Mouse (Mus musculus): ENCODE data around the gene Rab3ip. TPM values are rescaled to one million over a fixed set of nuclear protein-coding genes. Genes with fewer than 3 reads are reported as not detected.
A peak's percentile ranks its signal among the peaks of the same experiment; 100 is the strongest.

Rab3ip gene
- polyA plus RNA-seq, 1 experiment from 2014 or later = 76.2 TPM

DNA sequence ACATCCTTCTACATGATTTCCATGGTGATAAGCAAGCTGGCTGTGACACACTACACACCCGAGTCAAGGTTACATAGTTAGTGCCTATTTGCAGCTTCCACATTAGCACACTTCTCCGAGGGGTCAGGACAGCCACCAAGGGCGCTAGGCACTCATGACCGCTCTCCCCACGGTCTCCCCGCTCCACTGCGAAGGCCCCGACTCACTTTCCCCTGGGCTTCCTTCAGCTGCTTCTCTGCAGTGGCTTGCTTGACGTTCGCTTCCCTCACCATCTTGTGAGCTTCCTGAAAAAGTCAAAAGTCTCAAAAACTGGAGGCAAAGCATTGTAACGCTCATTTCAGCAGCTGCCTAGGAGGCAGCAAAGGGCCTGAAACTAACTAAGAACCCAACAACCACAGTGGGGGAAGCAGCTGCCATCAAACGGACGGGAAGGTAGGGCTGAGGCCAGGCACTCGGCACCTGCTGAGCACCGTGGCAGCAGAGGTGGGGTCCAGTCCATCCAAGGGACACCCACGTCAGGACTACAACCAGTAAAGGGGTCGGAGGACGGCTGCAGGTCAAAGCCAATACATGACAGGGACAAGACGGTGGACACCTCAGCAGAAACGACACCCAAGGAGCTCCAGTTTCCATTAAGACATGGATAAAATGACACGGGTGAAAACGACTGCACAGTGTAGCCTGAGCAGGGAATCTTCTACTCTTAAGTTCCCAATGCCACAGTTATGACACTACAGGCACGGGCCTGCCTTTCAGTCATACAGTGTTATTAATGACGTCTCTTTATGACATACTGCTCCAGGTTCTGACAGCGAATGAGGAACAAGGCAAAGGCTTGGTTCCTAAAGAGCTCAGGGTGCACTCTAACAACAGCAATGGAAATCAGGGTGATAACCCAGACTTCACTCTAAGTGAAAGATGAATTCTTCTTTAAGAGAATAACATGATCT, 30.9 kb downstream of the Rab3ip start:
- Histone ChIP-seq H3K4me2 (ENCODE audit: low read depth, low read length) (no peak overlapping the region), H3K4me1 (ENCODE audit: control insufficient read depth, insufficient read depth, low read length) (peaks cover 1% of the 10 kb centered on the region), H3K27ac (ENCODE audit: low read length) (peak overlapping the region; percentile 44; the same call in 1 of the 2 replicates), H3K4me3 (ENCODE audit: low read length) (no peak overlapping the region), H3K9me3 (replicated peaks; ENCODE audit: control insufficient read depth, low read length) (no peaks in the 10 kb centered on the region), H3K9ac (ENCODE audit: low read length) (no peak overlapping the region), H3K36me3 (ENCODE audit: control insufficient read depth, insufficient read depth) (peaks cover 28% of the 10 kb centered on the region), H3K27me3 (ENCODE audit: control insufficient read depth, insufficient read depth, low read length) (no peaks in the 10 kb centered on the region)
- 82% methylated on average over 25 of the region's 25 CpGs for WGBS
- peak; percentile 18; the same call in 1 of the 2 replicates for ATAC-seq (replicated peaks; ENCODE audit: extremely low read depth, insufficient read depth, low FRiP score)

DNA sequence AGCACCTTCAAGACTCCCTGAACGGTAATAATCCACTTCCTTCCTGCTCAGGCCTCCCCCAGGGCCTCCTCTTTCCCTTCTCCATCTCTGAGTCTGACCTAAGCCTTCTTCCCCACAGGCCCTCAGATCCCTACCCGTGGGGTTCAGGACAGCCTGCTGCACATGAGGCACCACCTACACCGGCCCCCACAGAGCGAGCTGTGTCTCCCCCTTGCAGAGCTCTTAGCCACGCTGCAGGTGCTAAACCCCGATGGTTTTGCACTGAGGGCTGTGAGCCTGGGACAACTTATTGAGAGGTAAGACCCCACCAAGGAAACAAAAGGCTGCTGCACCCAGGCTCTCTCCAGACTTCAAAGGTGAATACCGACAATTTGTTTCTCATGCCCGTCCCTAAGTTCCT, 34.0 kb downstream of the Rab3ip start:
- peaks cover 4% of the 10 kb centered on the region for H3K4me1 ChIP-seq (ENCODE audit: control insufficient read depth, insufficient read depth, low read length)
- no peak overlapping the region for H3K4me2 ChIP-seq (ENCODE audit: low read depth, low read length)
- H3K36me3 ChIP-seq (ENCODE audit: control insufficient read depth, insufficient read depth) = peaks cover 35% of the 10 kb centered on the region
- WGBS = 77% methylated on average over 8 of the region's 8 CpGs
- no peak overlapping the region for H3K9ac ChIP-seq (ENCODE audit: low read length)
- no peaks in the 10 kb centered on the region for H3K9me3 ChIP-seq (replicated peaks; ENCODE audit: control insufficient read depth, low read length)
- 0 out of 2 replicates have a peak, but pooled peaks have one; percentile 4 for ATAC-seq (replicated peaks; ENCODE audit: extremely low read depth, insufficient read depth, low FRiP score)
- H3K27me3 ChIP-seq (ENCODE audit: control insufficient read depth, insufficient read depth, low read length) = no peaks in the 10 kb centered on the region
- no peak overlapping the region for H3K4me3 ChIP-seq (ENCODE audit: low read length)
- no peak overlapping the region for H3K27ac ChIP-seq (ENCODE audit: low read length)

DNA sequence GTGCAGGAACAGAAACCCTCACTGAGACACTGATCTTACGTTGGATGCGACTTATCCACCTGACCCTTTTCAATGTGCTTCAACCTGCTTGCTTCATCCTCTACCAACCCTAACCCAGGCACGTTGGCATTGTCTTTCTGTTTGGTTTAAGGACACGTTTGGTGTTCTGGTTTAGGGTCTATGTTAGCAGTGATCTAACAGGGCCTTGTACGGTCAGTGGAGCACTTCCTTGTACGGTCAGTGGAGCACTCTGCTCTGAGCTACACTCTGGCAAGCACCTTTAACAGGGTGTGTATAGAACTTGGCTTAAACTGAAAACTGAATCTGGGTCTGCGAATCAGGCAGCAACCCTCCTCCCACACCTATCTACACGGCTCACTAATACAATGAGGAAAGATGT, 35.3 kb downstream of the Rab3ip start:
- 94% methylated on average over 8 of the region's 8 CpGs for WGBS
- ATAC-seq (replicated peaks; ENCODE audit: extremely low read depth, insufficient read depth, low FRiP score) = no peak
- peak overlapping the region; percentile 11; the same call in 1 of the 2 replicates for H3K27ac ChIP-seq (ENCODE audit: low read length)
- H3K4me1 ChIP-seq (ENCODE audit: control insufficient read depth, insufficient read depth, low read length) = peaks cover 4% of the 10 kb centered on the region
- no peak overlapping the region for H3K4me2 ChIP-seq (ENCODE audit: low read depth, low read length)
- no peaks in the 10 kb centered on the region for H3K27me3 ChIP-seq (ENCODE audit: control insufficient read depth, insufficient read depth, low read length)
- no peak overlapping the region for H3K4me3 ChIP-seq (ENCODE audit: low read length)
- H3K36me3 ChIP-seq (ENCODE audit: control insufficient read depth, insufficient read depth) = peaks cover 38% of the 10 kb centered on the region
- no peak overlapping the region for H3K9ac ChIP-seq (ENCODE audit: low read length)
- H3K9me3 ChIP-seq (replicated peaks; ENCODE audit: control insufficient read depth, low read length) = no peaks in the 10 kb centered on the region

DNA sequence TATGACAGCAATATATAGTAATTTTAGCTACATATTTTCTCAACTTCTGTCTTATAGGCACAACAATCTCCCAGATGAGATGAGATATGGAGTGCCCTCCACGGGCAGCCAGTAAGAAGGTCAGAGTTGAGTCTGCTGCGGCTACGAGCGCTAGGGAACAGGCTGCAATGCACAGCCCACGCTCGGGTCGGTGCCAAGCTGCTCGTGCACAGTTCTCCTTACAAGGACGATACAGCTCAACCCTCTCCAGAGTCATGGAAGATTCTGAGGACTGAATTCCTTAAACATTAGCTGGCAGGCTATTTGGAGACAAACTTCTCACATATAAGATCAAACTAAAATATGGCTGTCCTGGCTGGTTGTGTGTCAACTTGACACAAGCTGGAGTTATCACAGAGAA, 36.0 kb downstream of the Rab3ip start:
- H3K36me3 ChIP-seq (ENCODE audit: control insufficient read depth, insufficient read depth) = peaks cover 45% of the 10 kb centered on the region
- 51% methylated on average over 9 of the region's 9 CpGs for WGBS
- no peaks in the 10 kb centered on the region; the same call in 1 of the 2 replicates for H3K9me3 ChIP-seq (replicated peaks; ENCODE audit: control insufficient read depth, low read length)
- no peaks in the 10 kb centered on the region for H3K27me3 ChIP-seq (ENCODE audit: control insufficient read depth, insufficient read depth, low read length)
- no peak overlapping the region for H3K4me3 ChIP-seq (ENCODE audit: low read length)
- H3K4me2 ChIP-seq (ENCODE audit: low read depth, low read length) = no peak overlapping the region
- peaks cover 4% of the 10 kb centered on the region for H3K4me1 ChIP-seq (ENCODE audit: control insufficient read depth, insufficient read depth, low read length)
- H3K9ac ChIP-seq (ENCODE audit: low read length) = no peak overlapping the region
- no peak overlapping the region; the same call in 1 of the 2 replicates for H3K27ac ChIP-seq (ENCODE audit: low read length)
- ATAC-seq (replicated peaks; ENCODE audit: extremely low read depth, insufficient read depth, low FRiP score) = peak; percentile 79

DNA sequence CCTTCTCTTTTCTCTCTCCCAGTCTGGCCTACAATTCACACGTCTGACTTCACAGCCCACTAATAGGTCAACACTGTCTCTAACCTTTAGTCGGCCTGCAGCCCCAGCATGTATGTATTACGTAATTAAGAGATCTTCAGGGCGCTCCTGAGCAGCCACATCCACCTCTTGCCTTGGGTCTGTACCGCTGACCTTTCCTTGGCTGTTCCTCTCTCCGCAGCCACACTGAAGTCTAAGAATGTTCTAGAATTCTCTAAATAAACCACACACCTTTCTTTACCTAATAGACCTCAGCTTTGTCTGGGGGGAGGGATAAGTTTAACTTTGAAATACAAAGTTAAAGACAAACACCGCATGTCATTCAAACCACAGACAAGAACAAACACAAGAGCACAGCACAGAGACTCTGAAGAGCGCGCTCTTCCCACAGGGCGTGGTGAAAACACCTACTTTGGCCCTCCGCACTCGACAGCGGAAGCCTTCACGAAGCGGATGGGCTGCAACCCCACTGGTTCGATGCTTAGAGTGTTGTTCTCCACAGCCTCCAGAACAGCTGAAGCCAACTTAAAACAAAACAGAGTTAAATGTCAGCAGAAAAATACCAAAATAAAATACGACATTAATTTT, 36.8 kb downstream of the Rab3ip start:
- Histone ChIP-seq H3K9ac (ENCODE audit: low read length) (no peak overlapping the region), H3K4me2 (ENCODE audit: low read depth, low read length) (no peak overlapping the region), H3K27me3 (ENCODE audit: control insufficient read depth, insufficient read depth, low read length) (no peaks in the 10 kb centered on the region), H3K4me3 (ENCODE audit: low read length) (no peak overlapping the region), H3K9me3 (replicated peaks; ENCODE audit: control insufficient read depth, low read length) (no peaks in the 10 kb centered on the region; the same call in 1 of the 2 replicates), H3K4me1 (ENCODE audit: control insufficient read depth, insufficient read depth, low read length) (peaks cover 4% of the 10 kb centered on the region), H3K36me3 (ENCODE audit: control insufficient read depth, insufficient read depth) (peaks cover 49% of the 10 kb centered on the region), H3K27ac (ENCODE audit: low read length) (peak overlapping the region; percentile 36; the same call in 1 of the 2 replicates)
- WGBS = 90% methylated on average over 17 of the region's 17 CpGs
- no peak for ATAC-seq (replicated peaks; ENCODE audit: extremely low read depth, insufficient read depth, low FRiP score)

DNA sequence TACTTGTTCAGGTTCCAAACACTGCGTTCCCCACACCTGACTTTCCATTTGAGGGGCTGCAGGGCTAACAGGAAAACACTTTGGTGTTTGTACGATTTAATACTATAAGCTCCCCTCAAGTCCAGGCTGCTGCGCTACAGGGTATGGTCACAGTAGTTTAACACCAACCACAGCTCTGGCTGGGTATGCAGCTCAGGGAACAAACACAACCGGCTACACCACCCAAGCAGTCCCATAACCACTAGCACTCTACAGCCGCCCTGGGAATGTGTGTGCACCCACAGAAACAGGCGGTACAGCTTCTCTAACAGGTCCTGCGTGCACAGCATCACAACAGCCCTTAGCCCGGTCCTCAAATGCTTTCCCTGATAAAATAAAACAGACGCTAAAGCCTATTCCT, 37.7 kb downstream of the Rab3ip start:
- no peaks in the 10 kb centered on the region for H3K27me3 ChIP-seq (ENCODE audit: control insufficient read depth, insufficient read depth, low read length)
- H3K4me3 ChIP-seq (ENCODE audit: low read length) = no peak overlapping the region
- no peaks in the 10 kb centered on the region; the same call in 1 of the 2 replicates for H3K9me3 ChIP-seq (replicated peaks; ENCODE audit: control insufficient read depth, low read length)
- H3K9ac ChIP-seq (ENCODE audit: low read length) = no peak overlapping the region
- peaks cover 47% of the 10 kb centered on the region for H3K36me3 ChIP-seq (ENCODE audit: control insufficient read depth, insufficient read depth)
- 88% methylated on average over 9 of the region's 9 CpGs for WGBS
- peaks cover 4% of the 10 kb centered on the region for H3K4me1 ChIP-seq (ENCODE audit: control insufficient read depth, insufficient read depth, low read length)
- ATAC-seq (replicated peaks; ENCODE audit: extremely low read depth, insufficient read depth, low FRiP score) = no peak
- H3K27ac ChIP-seq (ENCODE audit: low read length) = no peak overlapping the region
- no peak overlapping the region for H3K4me2 ChIP-seq (ENCODE audit: low read depth, low read length)

DNA sequence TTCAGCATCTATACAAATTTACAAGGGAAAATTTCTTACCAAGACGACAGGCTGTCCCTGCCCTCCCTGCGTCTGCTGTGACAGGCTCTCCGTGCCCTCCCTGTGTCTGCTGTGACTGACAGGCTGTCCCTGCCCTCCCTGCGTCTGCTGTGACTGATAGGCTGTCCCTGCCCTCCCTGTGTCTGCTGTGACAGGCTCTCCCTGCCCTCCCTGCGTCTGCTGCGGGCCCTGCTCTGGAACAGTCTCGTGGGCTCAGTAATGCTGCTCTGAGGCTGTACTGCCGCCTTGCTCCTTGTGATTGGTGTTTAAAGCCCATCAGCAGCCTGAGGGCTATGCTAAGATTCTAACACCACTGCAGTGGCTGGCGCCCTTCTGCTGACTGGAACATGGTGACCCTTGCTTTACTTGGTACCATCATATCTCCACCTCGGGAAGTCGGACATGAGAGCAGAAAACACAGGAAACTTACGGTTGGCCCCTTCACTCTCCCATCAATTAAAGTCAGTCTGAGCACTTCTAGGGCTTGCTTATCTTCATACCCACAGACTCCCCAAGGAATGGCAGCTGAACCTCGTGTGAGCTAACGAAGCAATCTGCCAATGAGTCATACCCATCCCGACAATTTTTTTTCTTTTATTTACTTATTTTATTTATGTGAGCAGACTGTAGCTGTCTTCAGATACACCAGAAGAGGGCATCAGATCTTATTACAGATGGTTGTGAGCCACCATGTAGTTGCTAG, 41.5 kb downstream of the Rab3ip start:
- no peak overlapping the region for H3K4me3 ChIP-seq (ENCODE audit: low read length)
- no peaks in the 10 kb centered on the region for H3K4me1 ChIP-seq (ENCODE audit: control insufficient read depth, insufficient read depth, low read length)
- H3K9ac ChIP-seq (ENCODE audit: low read length) = no peak overlapping the region
- no peak overlapping the region for H3K27ac ChIP-seq (ENCODE audit: low read length)
- no peaks in the 10 kb centered on the region for H3K27me3 ChIP-seq (ENCODE audit: control insufficient read depth, insufficient read depth, low read length)
- peaks cover 65% of the 10 kb centered on the region for H3K36me3 ChIP-seq (ENCODE audit: control insufficient read depth, insufficient read depth)
- no peak overlapping the region for H3K4me2 ChIP-seq (ENCODE audit: low read depth, low read length)
- no peaks in the 10 kb centered on the region; the same call in 1 of the 2 replicates for H3K9me3 ChIP-seq (replicated peaks; ENCODE audit: control insufficient read depth, low read length)
- 38% methylated on average over 15 of the region's 15 CpGs for WGBS
- no peak for ATAC-seq (replicated peaks; ENCODE audit: extremely low read depth, insufficient read depth, low FRiP score)

DNA sequence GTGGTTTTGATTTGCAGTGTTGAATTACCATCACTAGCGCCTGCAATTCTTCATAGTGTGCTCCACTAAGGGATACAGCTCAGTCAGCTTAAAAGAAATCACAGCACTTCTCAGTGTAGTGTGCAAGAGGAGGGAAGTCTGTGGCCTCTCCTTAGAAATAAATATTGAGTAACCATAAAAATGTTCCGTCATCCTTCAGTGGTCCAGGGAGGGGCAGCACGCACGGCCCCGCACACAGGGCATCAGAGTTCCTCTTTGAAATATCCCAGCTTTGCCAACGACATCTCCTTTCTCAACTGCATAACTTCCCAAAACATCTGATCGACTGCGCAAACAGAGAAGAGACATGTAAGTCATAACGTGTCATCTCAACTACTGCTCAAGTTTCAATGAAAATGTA, 43.8 kb downstream of the Rab3ip start:
- H3K9me3 ChIP-seq (replicated peaks; ENCODE audit: control insufficient read depth, low read length) = no peaks in the 10 kb centered on the region; the same call in 1 of the 2 replicates
- no peak overlapping the region for H3K4me3 ChIP-seq (ENCODE audit: low read length)
- no peak overlapping the region for H3K4me2 ChIP-seq (ENCODE audit: low read depth, low read length)
- no peak overlapping the region for H3K9ac ChIP-seq (ENCODE audit: low read length)
- no peaks in the 10 kb centered on the region for H3K4me1 ChIP-seq (ENCODE audit: control insufficient read depth, insufficient read depth, low read length)
- peaks cover 47% of the 10 kb centered on the region for H3K36me3 ChIP-seq (ENCODE audit: control insufficient read depth, insufficient read depth)
- WGBS = 89% methylated on average over 9 of the region's 9 CpGs
- no peak overlapping the region for H3K27ac ChIP-seq (ENCODE audit: low read length)
- no peak for ATAC-seq (replicated peaks; ENCODE audit: extremely low read depth, insufficient read depth, low FRiP score)
- no peaks in the 10 kb centered on the region for H3K27me3 ChIP-seq (ENCODE audit: control insufficient read depth, insufficient read depth, low read length)
